Comparison of ENCODE assay signal across 12 mouse cellular contexts in the genomic region with DNA sequence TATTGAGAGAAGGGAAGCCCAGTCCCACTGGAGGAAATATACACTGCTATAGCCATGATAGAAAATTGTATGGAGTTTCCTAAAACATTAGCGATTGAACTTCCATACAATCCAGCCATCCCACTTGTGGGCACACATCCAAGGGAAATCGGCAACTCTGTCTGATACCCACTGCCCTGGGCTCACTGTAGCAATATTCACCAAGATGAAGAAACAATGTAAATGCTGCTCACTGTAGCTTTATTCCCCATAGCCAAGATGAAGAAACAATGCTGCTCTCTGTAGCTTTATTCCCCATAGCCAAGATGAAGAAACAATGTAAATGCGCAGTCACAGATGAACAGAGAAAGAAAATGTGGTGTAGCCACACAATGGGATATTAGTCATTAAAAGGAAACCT.
"Had no signal": no experiment of that assay in that cellular context is flagged by ENCODE, and none has a peak within 500 bp of the region (broad histone marks: within the 10 kb centered on the region; RNA-seq: fewer than 3 reads in every experiment).

No protein-coding gene starts in this region.

- DNase-seq: left cerebral cortex, postnatal 4 days; liver; liver, embryonic 13.5 days; liver, postnatal 0 days; lung, adult 18-20 months; lung, adult 2 months; lung, embryonic 14.5 days; lung, postnatal 10 days; lung, postnatal 14 days; lung, postnatal 36 days; lung, postnatal 4 days; midbrain, embryonic 14.5 days had no signal
